Comparison of ENCODE assay signal across 14 mouse cellular contexts in genomic region chr15:100775189-100776166, GRCm38 (mm10). TPM values are rescaled to one million over a fixed set of nuclear protein-coding genes. Genes with fewer than 3 reads are reported as not detected.
DNase-seq lines count a peak whose midpoint lies in the region; ATAC-seq and TF ChIP-seq lines count a peak whose summit lies in the region.
"Had no signal": no experiment of that assay in that cellular context is flagged by ENCODE, and none has a peak within 500 bp of the region (broad histone marks: within the 10 kb centered on the region; RNA-seq: fewer than 3 reads in every experiment).

No protein-coding gene starts in this region.

- peak; percentile 22 for DNase-seq in embryo, embryonic 10 days (ENCODE audit: low spot score)
- no peak for DNase-seq in embryo, embryonic 9.5 days (ENCODE audit: extremely low spot score)
- DNase-seq in stomach, postnatal 0 days (ENCODE audit: low spot score), result no peak
- DNase-seq in c-Kit-positive CD71-positive TER-119-positive erythroid progenitor cells, embryonic 14.5 days (ENCODE audit: low spot score), result no peak
- DNase-seq in thymus, adult 18-20 months, result no peak
- DNase-seq: heart, postnatal 10 days; kidney, postnatal 36 days; right cerebral cortex, adult 18-20 months had no signal

- no peak for TF ChIP-seq CTCF in stomach, postnatal 0 days (IDR thresholded peaks at IDR 0.05; ENCODE audit: low read depth)

- H3K27me3 ChIP-seq in midbrain, embryonic 13.5 days, result no peaks in the 10 kb centered on the region
- no peaks in the 10 kb centered on the region for H3K27me3 ChIP-seq in midbrain, embryonic 16.5 days (ENCODE audit: control insufficient read depth, insufficient read depth, low read depth, low read length)
- H3K27me3 ChIP-seq in intestine, embryonic 15.5 days (replicated peaks), result no peaks in the 10 kb centered on the region
- no peaks in the 10 kb centered on the region for H3K27me3 ChIP-seq in stomach, postnatal 0 days (ENCODE audit: control insufficient read depth, insufficient read depth, low read length)
- H3K27me3 ChIP-seq: forebrain, embryonic 15.5 days; neural tube, embryonic 13.5 days had no signal

- no peak overlapping the region for H3K9ac ChIP-seq in midbrain, embryonic 13.5 days (replicated peaks)
- H3K9ac ChIP-seq in midbrain, embryonic 16.5 days (ENCODE audit: low read depth, low read length), result no peak overlapping the region
- H3K9ac ChIP-seq in intestine, embryonic 15.5 days, result no peak overlapping the region
- no peak overlapping the region for H3K9ac ChIP-seq in stomach, postnatal 0 days (ENCODE audit: low read length)
- H3K9ac ChIP-seq: forebrain, embryonic 15.5 days; neural tube, embryonic 13.5 days had no signal

- TF ChIP-seq EP300 in stomach, postnatal 0 days (optimal IDR thresholded peaks at IDR 0.05), result no peak

- 0 out of 2 replicates have a peak overlapping the region, but pooled peaks have one; percentile 19 for H3K27ac ChIP-seq in midbrain, embryonic 13.5 days
- no peak overlapping the region for H3K27ac ChIP-seq in midbrain, embryonic 16.5 days (ENCODE audit: low read length)
- H3K27ac ChIP-seq in intestine, embryonic 15.5 days, result peak overlapping the region; percentile 58; the same call in 1 of the 2 replicates
- peak overlapping the region; percentile 45; the same call in 1 of the 2 replicates for H3K27ac ChIP-seq in stomach, postnatal 0 days (replicated peaks)
- H3K27ac ChIP-seq: forebrain, embryonic 15.5 days had no signal

- peaks cover 37% of the 10 kb centered on the region for H3K4me1 ChIP-seq in midbrain, embryonic 13.5 days (replicated peaks)
- H3K4me1 ChIP-seq in midbrain, embryonic 16.5 days (ENCODE audit: control insufficient read depth, insufficient read depth, low read length), result no peaks in the 10 kb centered on the region
- H3K4me1 ChIP-seq in intestine, embryonic 15.5 days (replicated peaks), result peaks cover 28% of the 10 kb centered on the region
- peaks cover 7% of the 10 kb centered on the region; the same call in 1 of the 2 replicates for H3K4me1 ChIP-seq in stomach, postnatal 0 days (replicated peaks; ENCODE audit: control insufficient read depth, insufficient read depth)

- 54% methylated on average over 19 of the region's 19 CpGs for WGBS in midbrain, embryonic 13.5 days
- 54% methylated on average over 19 of the region's 19 CpGs for WGBS in midbrain, embryonic 16.5 days
- WGBS in intestine, embryonic 15.5 days, result 46% methylated on average over 19 of the region's 19 CpGs
- 60% methylated on average over 19 of the region's 19 CpGs for WGBS in stomach, postnatal 0 days

- H3K36me3 ChIP-seq in midbrain, embryonic 13.5 days, result peaks cover 19% of the 10 kb centered on the region
- peaks cover 6% of the 10 kb centered on the region for H3K36me3 ChIP-seq in midbrain, embryonic 16.5 days (ENCODE audit: control insufficient read depth, insufficient read depth, low read length)
- H3K36me3 ChIP-seq in intestine, embryonic 15.5 days, result no peaks in the 10 kb centered on the region
- H3K36me3 ChIP-seq in stomach, postnatal 0 days (ENCODE audit: control insufficient read depth, insufficient read depth, low read length), result no peaks in the 10 kb centered on the region

- no peak overlapping the region for H3K4me3 ChIP-seq in midbrain, embryonic 13.5 days (replicated peaks)
- no peak overlapping the region for H3K4me3 ChIP-seq in midbrain, embryonic 16.5 days (ENCODE audit: low read depth, low read length)
- H3K4me3 ChIP-seq in intestine, embryonic 15.5 days (replicated peaks), result no peak overlapping the region
- no peak overlapping the region for H3K4me3 ChIP-seq in stomach, postnatal 0 days (ENCODE audit: low read depth, low read length)
- H3K4me3 ChIP-seq: forebrain, embryonic 15.5 days; neural tube, embryonic 13.5 days had no signal

- no peaks in the 10 kb centered on the region for H3K9me3 ChIP-seq in midbrain, embryonic 13.5 days
- H3K9me3 ChIP-seq in midbrain, embryonic 16.5 days (replicated peaks; ENCODE audit: control insufficient read depth, low read length, poor library complexity, severe bottlenecking), result no peaks in the 10 kb centered on the region
- no peaks in the 10 kb centered on the region for H3K9me3 ChIP-seq in intestine, embryonic 15.5 days
- H3K9me3 ChIP-seq in stomach, postnatal 0 days (ENCODE audit: control insufficient read depth, low read length), result no peaks in the 10 kb centered on the region
- H3K9me3 ChIP-seq: forebrain, embryonic 15.5 days; neural tube, embryonic 13.5 days had no signal

- no peak for ATAC-seq in midbrain, embryonic 13.5 days
- ATAC-seq in midbrain, embryonic 16.5 days, result no peak
- no peak for ATAC-seq in intestine, embryonic 15.5 days
- ATAC-seq in stomach, postnatal 0 days (ENCODE audit: low FRiP score, low TSS enrichment), result no peak
- ATAC-seq: forebrain, embryonic 15.5 days; inflammation-experienced regulatory T-cells, adult 6 months had no signal

- H3K4me2 ChIP-seq in midbrain, embryonic 13.5 days (replicated peaks), result no peak overlapping the region
- no peak overlapping the region for H3K4me2 ChIP-seq in midbrain, embryonic 16.5 days (ENCODE audit: low read length)
- no peak overlapping the region for H3K4me2 ChIP-seq in intestine, embryonic 15.5 days (replicated peaks)
- H3K4me2 ChIP-seq in stomach, postnatal 0 days (replicated peaks; ENCODE audit: low read depth), result no peak overlapping the region
- H3K4me2 ChIP-seq: forebrain, embryonic 15.5 days; neural tube, embryonic 13.5 days had no signal

RNA-seq across cellular contexts. Expression of gene Slc4a8, which starts 13.9 kb away (rescaled TPM):
- 23.3 and 23.4 TPM in 2 replicates for polyA plus RNA-seq in midbrain, embryonic 13.5 days (2015; fragmentation: Nextera tagmentation; extraction: Ambion mirVana)
- polyA plus RNA-seq in midbrain, embryonic 16.5 days (2015; fragmentation: Nextera tagmentation; extraction: Ambion mirVana), result 30.5 and 31.1 TPM in 2 replicates
- polyA plus RNA-seq in intestine, embryonic 15.5 days (2015; fragmentation: Nextera tagmentation; extraction: Ambion mirVana), result 4.4 and 5.0 TPM in 2 replicates
- polyA plus RNA-seq in stomach, postnatal 0 days (2015; fragmentation: Nextera tagmentation; extraction: Ambion mirVana), result 2.2 TPM in 2 replicates

RNA-seq across cellular contexts. Expression of gene Galnt6, which starts 46.3 kb away (rescaled TPM):
- not detected in 2 replicates for polyA plus RNA-seq in midbrain, embryonic 13.5 days (2015; fragmentation: Nextera tagmentation; extraction: Ambion mirVana)
- polyA plus RNA-seq in midbrain, embryonic 16.5 days (2015; fragmentation: Nextera tagmentation; extraction: Ambion mirVana), result 0.19 and 0.24 TPM in 2 replicates
- polyA plus RNA-seq in intestine, embryonic 15.5 days (2015; fragmentation: Nextera tagmentation; extraction: Ambion mirVana), result 4.2 and 4.3 TPM in 2 replicates
- polyA plus RNA-seq in stomach, postnatal 0 days (2015; fragmentation: Nextera tagmentation; extraction: Ambion mirVana), result 9.5 and 11.0 TPM in 2 replicates
